16 mouse cellular contexts compared by ENCODE assay signal in the genomic region with DNA sequence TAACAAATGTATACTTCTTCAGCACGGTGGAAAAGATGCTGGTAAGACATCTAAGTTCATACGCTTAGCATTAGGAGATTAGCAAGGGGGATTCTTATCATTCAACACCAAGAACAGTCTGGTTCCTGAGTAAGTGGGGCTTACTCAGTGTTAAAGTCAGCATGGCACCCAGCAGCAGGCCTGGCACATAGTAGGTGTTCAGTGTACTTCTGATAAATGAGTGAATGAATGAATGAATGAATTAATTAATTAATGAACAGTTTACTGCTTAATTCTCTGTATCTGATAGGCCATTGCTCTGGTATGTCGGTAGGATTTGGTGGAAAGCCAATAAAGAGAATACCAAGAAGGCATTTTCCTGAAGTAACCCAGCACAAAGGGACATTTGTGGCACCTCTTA.
"Had no signal": no experiment of that assay in that cellular context is flagged by ENCODE, and none has a peak within 500 bp of the region (broad histone marks: within the 10 kb centered on the region; RNA-seq: fewer than 3 reads in every experiment).

No protein-coding gene starts in this region.

- H3K4me2 ChIP-seq: neural tube, embryonic 12.5 days; neural tube, embryonic 13.5 days; neural tube, embryonic 15.5 days; stomach, embryonic 15.5 days had no signal

- H3K9ac ChIP-seq: neural tube, embryonic 12.5 days; neural tube, embryonic 13.5 days; neural tube, embryonic 15.5 days; stomach, embryonic 15.5 days had no signal

- H3K36me3 ChIP-seq: neural tube, embryonic 12.5 days; neural tube, embryonic 13.5 days; neural tube, embryonic 15.5 days; stomach, embryonic 15.5 days had no signal

- DNase-seq: right cerebral cortex, adult 18-20 months; right cerebral cortex, postnatal 14 days; right cerebral cortex, postnatal 25 days; right cerebral cortex, postnatal 4 days; spleen, adult 18-20 months; thymus, adult 18-20 months; thymus, adult 2 months; thymus, postnatal 14 days; thymus, postnatal 25 days; thymus, postnatal 36 days; thymus, postnatal 4 days had no signal

- H3K4me3 ChIP-seq: neural tube, embryonic 12.5 days; neural tube, embryonic 13.5 days; neural tube, embryonic 15.5 days; stomach, embryonic 15.5 days had no signal

- H3K9me3 ChIP-seq: neural tube, embryonic 12.5 days; neural tube, embryonic 13.5 days; neural tube, embryonic 15.5 days; stomach, embryonic 15.5 days had no signal

- H3K27me3 ChIP-seq: neural tube, embryonic 12.5 days; neural tube, embryonic 13.5 days; neural tube, embryonic 15.5 days; stomach, embryonic 15.5 days had no signal

- H3K27ac ChIP-seq: neural tube, embryonic 12.5 days; neural tube, embryonic 13.5 days; neural tube, embryonic 15.5 days; stomach, embryonic 15.5 days; stomach, postnatal 0 days had no signal
